Mouse (Mus musculus) E14TG2a.4 (cell line): ENCODE data around the gene Ostm1.

Experiments
- CTCF ChIP-seq: conservative IDR thresholded peaks from 2 replicates; pipeline ENCODE4 v1.5.1; 2014; ENCODE audit warnings: low read length
- POU5F1 ChIP-seq: IDR thresholded peaks from 2 replicates; pipeline ENCODE4 v1.6.1; 2014; ENCODE audit warnings: low read length, borderline replicate concordance

DNA sequence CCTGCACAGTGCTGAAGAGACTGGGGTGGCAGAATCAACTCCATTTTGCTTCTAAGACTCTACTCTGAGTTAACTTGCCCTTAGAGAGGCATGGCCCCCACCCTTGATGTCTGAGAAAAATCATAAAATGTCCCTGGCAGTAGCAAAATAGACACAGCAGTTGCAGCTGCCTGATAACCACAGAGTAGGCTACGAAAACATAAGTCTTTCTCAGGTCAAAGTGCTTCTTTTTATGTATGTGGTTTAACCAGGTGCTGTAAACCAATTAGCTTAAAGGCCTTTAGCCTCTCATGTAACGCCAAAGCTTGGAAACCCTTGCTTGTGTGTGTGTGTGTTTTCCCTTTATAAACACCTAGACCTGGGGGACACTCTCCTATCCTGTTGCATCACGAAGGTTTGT, 89.2 kb downstream of the Ostm1 start:
- no peak for TF ChIP-seq CTCF
- no peak for TF ChIP-seq POU5F1
